Mouse (Mus musculus) MEL (cell line): ENCODE measurements around the gene Cipc. TPM values are rescaled to one million over a fixed set of nuclear protein-coding genes. Genes with fewer than 3 reads are reported as not detected.

Experiments used
- DNase-seq: peaks from one replicate; pipeline ENCODE4 v3.0.0; 2011; ENCODE audit warnings: low read depth, low spot score
- H3K27ac ChIP-seq: 2 replicates; pipeline ENCODE4 v1.5.1; 2012; ENCODE audit warnings: low read depth, mild to moderate bottlenecking, control low read depth, low read length, moderate library complexity; ENCODE audit not compliant: control insufficient read depth
- H3K27me3 ChIP-seq, 2 experiments: fragments of 150-350 bp in 1 of 2; sonication (generic) in 1 of 2; 2 replicates each; pipeline ENCODE4 v1.6.1; 2012; ENCODE audit warnings: low read length in 2 of 2, mild to moderate bottlenecking in 2 of 2, improper control_type of control experiment in 1 of 2, moderate library complexity in 1 of 2; ENCODE audit not compliant: insufficient read depth in 2 of 2, control insufficient read depth in 1 of 2
- H3K36me3 ChIP-seq, 2 experiments: 2 replicates each; pipeline ENCODE4 v1.6.1; 2012 to 2014; ENCODE audit warnings: low read length in 2 of 2, improper control_type of control experiment in 1 of 2, inconsistent platforms in 1 of 2, mild to moderate bottlenecking in 1 of 2; ENCODE audit not compliant: insufficient read depth in 2 of 2, control insufficient read depth in 1 of 2
- H3K4me1 ChIP-seq, 2 experiments: fragments of 150-350 bp in 1 of 2; sonication (generic) in 1 of 2; 2 replicates each; pipeline ENCODE4 v1.6.1; 2012; ENCODE audit warnings: low read length in 2 of 2, improper control_type of control experiment in 1 of 2, mild to moderate bottlenecking in 1 of 2; ENCODE audit not compliant: insufficient read depth in 2 of 2, control insufficient read depth in 1 of 2
- H3K4me3 ChIP-seq, 2 experiments: fragments of 150-350 bp in 1 of 2; sonication (generic) in 1 of 2; 2 replicates each; pipeline ENCODE4 v1.5.1; 2012; ENCODE audit warnings: low read depth in 2 of 2, low read length in 2 of 2, mild to moderate bottlenecking in 2 of 2, moderate library complexity in 2 of 2, control low read depth in 1 of 2, improper control_type of control experiment in 1 of 2; ENCODE audit not compliant: control insufficient read depth in 1 of 2, insufficient read depth in 1 of 2
- H3K79me2 ChIP-seq: 2 replicates; pipeline ENCODE4 v1.6.1; 2012; ENCODE audit warnings: mild to moderate bottlenecking, low read length, moderate library complexity; ENCODE audit not compliant: control insufficient read depth, poor library complexity, insufficient read depth
- H3K9ac ChIP-seq: 2 replicates; pipeline ENCODE4 v1.6.1; 2012; ENCODE audit warnings: low read depth, mild to moderate bottlenecking, control low read depth, low read length, moderate library complexity; ENCODE audit not compliant: control insufficient read depth, poor library complexity, severe bottlenecking
- H3K9me3 ChIP-seq: fragments of 150-350 bp; sonication (generic); replicated peaks from 2 replicates; pipeline ENCODE4 v1.6.1; 2012; ENCODE audit warnings: mild to moderate bottlenecking, low read length, improper control_type of control experiment, moderate library complexity; ENCODE audit not compliant: insufficient read depth
- BHLHE40 ChIP-seq: IDR thresholded peaks from 2 replicates; pipeline ENCODE4 v1.6.1; 2012; ENCODE audit warnings: low read depth, mild to moderate bottlenecking, inconsistent platforms, low read length, improper control_type of control experiment, borderline replicate concordance
- CTCF ChIP-seq, 3 experiments: IDR thresholded peaks in 2 of 3; conservative IDR thresholded peaks in 1 of 3; 2 replicates each; pipeline ENCODE4 v1.5.1; 2011 to 2012; ENCODE audit warnings: low read length in 3 of 3, low read depth in 2 of 3, mild to moderate bottlenecking in 2 of 3, improper control_type of control experiment in 1 of 3, inconsistent platforms in 1 of 3, mixed read lengths in 1 of 3, moderate library complexity in 1 of 3; ENCODE audit not compliant: control insufficient read depth in 1 of 3, insufficient read depth in 1 of 3, poor library complexity in 1 of 3, severe bottlenecking in 1 of 3
- E2F4 ChIP-seq: IDR thresholded peaks from 2 replicates; pipeline ENCODE4 v1.6.1; 2011; ENCODE audit warnings: low read depth, low read length, improper control_type of control experiment, borderline replicate concordance
- ELF1 ChIP-seq: IDR thresholded peaks from 2 replicates; pipeline ENCODE4 v1.6.1; 2014; ENCODE audit warnings: low read depth, mild to moderate bottlenecking, inconsistent platforms, low read length, improper control_type of control experiment, moderate library complexity
- EP300 ChIP-seq, 2 experiments: IDR thresholded peaks; 2 replicates each; pipeline ENCODE4 v1.6.1; 2011; ENCODE audit warnings: improper control_type of control experiment in 2 of 2, low read length in 2 of 2, low read depth in 1 of 2, mild to moderate bottlenecking in 1 of 2
- ETS1 ChIP-seq: IDR thresholded peaks from 2 replicates; pipeline ENCODE4 v1.6.1; 2012; ENCODE audit warnings: low read depth, mild to moderate bottlenecking, inconsistent platforms, low read length, improper control_type of control experiment, moderate library complexity
- GABPA ChIP-seq: IDR thresholded peaks from 2 replicates; pipeline ENCODE4 v1.6.1; 2012; ENCODE audit warnings: low read depth, mild to moderate bottlenecking, inconsistent platforms, low read length, improper control_type of control experiment, moderate library complexity
- GATA1 ChIP-seq: IDR thresholded peaks from 2 replicates; pipeline ENCODE4 v1.6.1; 2011; ENCODE audit warnings: low read depth, low read length, improper control_type of control experiment
- HCFC1 ChIP-seq: IDR thresholded peaks from 2 replicates; pipeline ENCODE4 v1.6.1; 2012; ENCODE audit warnings: low read depth, mild to moderate bottlenecking, inconsistent platforms, low read length, improper control_type of control experiment, moderate library complexity
- JUND ChIP-seq: IDR thresholded peaks from 2 replicates; pipeline ENCODE4 v1.6.1; 2011; ENCODE audit warnings: low read depth, mild to moderate bottlenecking, improper control_type of control experiment, low read length
- KAT2A ChIP-seq: conservative IDR thresholded peaks from 2 replicates; pipeline ENCODE4 v1.6.1; 2012; ENCODE audit warnings: low read depth, low read length, improper control_type of control experiment, inconsistent platforms
- MAZ ChIP-seq: IDR thresholded peaks from 2 replicates; pipeline ENCODE4 v1.6.1; 2012; ENCODE audit warnings: low read depth, mild to moderate bottlenecking, inconsistent platforms, low read length, improper control_type of control experiment
- MXI1 ChIP-seq: IDR thresholded peaks from 2 replicates; pipeline ENCODE4 v1.6.1; 2011; ENCODE audit warnings: mild to moderate bottlenecking, low read depth, low read length, improper control_type of control experiment
- MYB ChIP-seq: IDR thresholded peaks from 2 replicates; pipeline ENCODE4 v1.6.1; 2011; ENCODE audit warnings: mild to moderate bottlenecking, low read depth, low read length, improper control_type of control experiment
- NELFE ChIP-seq: IDR thresholded peaks from 2 replicates; pipeline ENCODE4 v1.6.1; 2011; ENCODE audit warnings: low read depth, low read length, improper control_type of control experiment
- NRF1 ChIP-seq: IDR thresholded peaks from 2 replicates; pipeline ENCODE4 v1.6.1; 2014; ENCODE audit warnings: low read depth, mild to moderate bottlenecking, inconsistent platforms, low read length, improper control_type of control experiment, moderate library complexity; ENCODE audit not compliant: poor library complexity, insufficient read depth, severe bottlenecking
- POLR2A ChIP-seq, 2 experiments: IDR thresholded peaks; 2 replicates each; pipeline ENCODE4 v1.6.1; 2011 to 2012; ENCODE audit warnings: low read length in 2 of 2, mild to moderate bottlenecking in 2 of 2, control low read depth in 1 of 2, improper control_type of control experiment in 1 of 2, low read depth in 1 of 2, moderate library complexity in 1 of 2; ENCODE audit not compliant: control insufficient read depth in 1 of 2, insufficient read depth in 1 of 2, poor library complexity in 1 of 2
- POLR2AphosphoS2 ChIP-seq: IDR thresholded peaks from 2 replicates; pipeline ENCODE4 v1.6.1; 2011; ENCODE audit warnings: low read length, improper control_type of control experiment
- POLR2AphosphoS5 ChIP-seq: IDR thresholded peaks from 2 replicates; pipeline ENCODE4 v1.6.1; 2012; ENCODE audit warnings: low read depth, borderline replicate concordance, mild to moderate bottlenecking, inconsistent platforms, low read length, moderate library complexity, mixed read lengths
- RAD21 ChIP-seq: IDR thresholded peaks from 2 replicates; pipeline ENCODE4 v1.6.1; 2011; ENCODE audit warnings: mild to moderate bottlenecking, low read depth, low read length, improper control_type of control experiment
- SMC3 ChIP-seq: IDR thresholded peaks from 2 replicates; pipeline ENCODE4 v1.6.1; 2011; ENCODE audit warnings: low read depth, low read length, improper control_type of control experiment
- TAL1 ChIP-seq: IDR thresholded peaks from 2 replicates; pipeline ENCODE4 v1.6.1; 2012; ENCODE audit warnings: mild to moderate bottlenecking, inconsistent platforms, low read length, moderate library complexity, mixed read lengths
- TCF12 ChIP-seq: IDR thresholded peaks from 2 replicates; pipeline ENCODE4 v1.6.1; 2014; ENCODE audit warnings: low read depth, mild to moderate bottlenecking, inconsistent platforms, low read length, improper control_type of control experiment, moderate library complexity
- UBTF ChIP-seq: IDR thresholded peaks from 2 replicates; pipeline ENCODE4 v1.6.1; 2012; ENCODE audit warnings: low read depth, mild to moderate bottlenecking, inconsistent platforms, low read length, improper control_type of control experiment, moderate library complexity, borderline replicate concordance; ENCODE audit not compliant: insufficient read depth
- USF1 ChIP-seq: IDR thresholded peaks from 2 replicates; pipeline ENCODE4 v1.6.1; 2014; ENCODE audit warnings: low read depth, mild to moderate bottlenecking, inconsistent platforms, low read length, improper control_type of control experiment, moderate library complexity
- USF2 ChIP-seq, 2 experiments: IDR thresholded peaks; 2 replicates each; pipeline ENCODE4 v1.6.1; 2011 to 2012; ENCODE audit warnings: improper control_type of control experiment in 2 of 2, low read length in 2 of 2, borderline replicate concordance in 1 of 2, inconsistent platforms in 1 of 2, low read depth in 1 of 2, mild to moderate bottlenecking in 1 of 2; ENCODE audit not compliant: insufficient read depth in 1 of 2
- ZC3H11A ChIP-seq: IDR thresholded peaks from 2 replicates; pipeline ENCODE4 v1.6.1; 2012; ENCODE audit warnings: low read depth, mild to moderate bottlenecking, inconsistent platforms, low read length, improper control_type of control experiment
- ZNF384 ChIP-seq: IDR thresholded peaks from 2 replicates; pipeline ENCODE4 v1.6.1; 2012; ENCODE audit warnings: low read depth, mild to moderate bottlenecking, inconsistent platforms, low read length, improper control_type of control experiment
- polyA plus RNA-seq, 2 experiments: library from polyadenylated mRNA; stranded (reverse) in 1 of 2; unstranded in 1 of 2; fragments of >175 nt in 1 of 2; fragments of >200 nt in 1 of 2; gene quantifications; 2 replicates each; pipeline versions ENCODE4 v1.2.1 to v1.2.4; 2012; ENCODE audit warnings: low replicate concordance in 2 of 2, low read depth in 1 of 2; ENCODE audit not compliant: insufficient read length in 2 of 2, insufficient read depth in 1 of 2, missing spikeins in 1 of 2
- total RNA-seq: library from RNA; depleted of rRNA; stranded (reverse); fragments of 300-350 nt; gene quantifications from 2 replicates; pipeline ENCODE4 v1.2.3, GENCODE M21; 2012

Cipc gene
- total and polyA plus RNA-seq, 3 experiments: 24.8 to 98.1 (median 27.5) TPM

DNA sequence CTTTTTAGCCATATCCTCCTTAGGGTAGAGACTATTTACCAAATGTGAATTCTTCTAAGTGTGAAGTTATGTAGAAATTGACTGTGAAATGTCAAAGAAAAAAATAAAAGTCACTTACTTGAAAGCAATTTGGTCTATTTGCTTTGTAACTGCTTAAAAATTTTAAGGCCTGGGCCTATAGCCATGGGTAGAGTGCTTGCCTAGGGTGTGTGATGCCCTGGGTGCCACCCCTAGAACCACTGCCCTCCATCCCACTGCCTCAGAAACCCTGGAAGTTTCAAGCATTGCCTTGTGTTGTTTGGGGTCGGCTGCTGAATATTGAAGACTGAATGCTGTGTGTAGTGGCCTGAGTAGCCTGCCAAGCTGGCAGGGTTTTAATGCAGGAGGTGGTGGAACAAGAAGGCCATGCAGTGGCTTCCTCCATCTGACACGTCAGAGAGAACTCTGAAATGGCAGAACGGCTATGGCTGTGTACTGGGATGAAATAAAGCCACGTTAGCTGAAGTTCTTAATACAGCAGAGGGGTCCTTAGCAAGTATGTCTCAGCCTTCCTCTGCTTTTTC lies 18.5 kb downstream of the Cipc start:
- Histone ChIP-seq H3K27me3 (no peaks in the 10 kb centered on the region), H3K27ac (no peak overlapping the region), H3K4me1 (peaks cover 9 to 21% of the 10 kb centered on the region in 2 experiments), H3K36me3 (peaks cover 0 to 12% of the 10 kb centered on the region in 2 experiments; a peak in 3 of 4 replicates), H3K9ac (no peak overlapping the region), H3K4me3 (no peak overlapping the region), H3K79me2 (no peaks in the 10 kb centered on the region), H3K9me3 (no peaks in the 10 kb centered on the region)
- TF ChIP-seq E2F4 (no peak), POLR2A (IDR thresholded peaks at IDR 0.05; ENCODE audit: control insufficient read depth in 1 of 2, insufficient read depth in 1 of 2, low read depth in 1 of 2, low read length in 2 of 2, poor library complexity in 1 of 2) (no peak), ZNF384 (no peak), TAL1 (no peak), POLR2AphosphoS5 (no peak), KAT2A (no peak)
- no peak for DNase-seq

DNA sequence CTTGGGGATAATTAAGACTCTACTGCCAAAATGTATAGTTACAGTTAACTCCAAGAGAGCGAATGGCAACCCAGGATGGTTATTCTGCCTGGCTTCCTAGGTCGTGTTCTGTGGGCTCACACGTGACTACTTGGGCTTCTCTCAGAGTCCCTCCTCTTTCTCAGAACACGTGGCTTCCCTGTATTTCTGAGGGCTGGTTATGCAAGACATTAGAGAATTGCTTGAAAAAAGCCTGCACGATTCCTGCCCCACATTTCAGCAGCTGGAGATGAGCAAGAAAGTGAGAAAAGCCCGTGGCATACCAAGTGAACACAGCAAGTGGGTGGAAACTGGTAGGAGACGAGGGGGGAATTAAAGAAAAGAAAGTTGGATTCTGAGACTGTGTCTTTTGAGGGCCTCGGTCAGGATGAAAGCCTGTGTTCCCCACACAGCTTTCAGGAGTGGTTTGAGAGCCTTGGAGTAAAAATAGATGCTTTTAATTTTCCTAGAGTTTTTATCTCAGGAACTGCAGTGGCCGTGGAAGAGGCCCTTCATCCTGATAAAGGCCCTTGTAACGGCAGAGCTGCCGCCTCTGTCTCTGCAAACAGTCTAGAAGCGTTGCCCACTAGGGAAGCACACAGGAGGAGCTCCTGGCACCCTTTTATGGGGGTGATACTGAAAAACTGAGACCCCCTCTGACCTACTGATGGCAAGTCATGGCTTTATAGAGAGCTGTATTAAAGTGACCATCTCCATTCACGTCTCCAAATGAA lies 21.8 kb downstream of the Cipc start:
- Histone ChIP-seq H3K4me3 (peak overlapping the region; percentile 34 to 46), H3K27me3 (no peaks in the 10 kb centered on the region), H3K27ac (peak overlapping the region; percentile 87), H3K4me1 (peaks cover 17 to 35% of the 10 kb centered on the region in 2 experiments), H3K9me3 (no peaks in the 10 kb centered on the region), H3K79me2 (no peaks in the 10 kb centered on the region), H3K9ac (peak overlapping the region; percentile 72), H3K36me3 (peaks cover 0 to 23% of the 10 kb centered on the region in 2 experiments; a peak in 2 of 4 replicates)
- peak; percentile 75 for DNase-seq
- TF ChIP-seq ETS1 (peak; percentile 47; the same call in 1 of the 2 replicates), NRF1 (no peak), GABPA (no peak), EP300 (IDR thresholded peaks at IDR 0.05; ENCODE audit: low read depth in 1 of 2, low read length in 2 of 2) (peak; percentile 59 to 86), ELF1 (0 out of 2 replicates have a peak, but pooled peaks have one; percentile 19), BHLHE40 (peak; percentile 78; the same call in 1 of the 2 replicates), NELFE (peak; percentile 37; the same call in 1 of the 2 replicates), RAD21 (no peak), MAZ (no peak), POLR2AphosphoS2 (peak; percentile 47; the same call in 1 of the 2 replicates), SMC3 (no peak), HCFC1 (no peak), TCF12 (peak; percentile 71), TAL1 (no peak; the same call in 1 of the 2 replicates), MXI1 (peak; percentile 95), MYB (no peak; the same call in 1 of the 2 replicates), USF1 (peak; percentile 93), CTCF (IDR thresholded peaks at IDR 0.05 in 2 of 3, conservative IDR thresholded peaks at IDR 0.05 in 1 of 3; ENCODE audit: control insufficient read depth in 1 of 3, insufficient read depth in 1 of 3, low read depth in 2 of 3, low read length in 3 of 3, poor library complexity in 1 of 3, severe bottlenecking in 1 of 3) (no peak), UBTF (no peak), JUND (no peak), ZNF384 (no peak), GATA1 (peak; percentile 71), USF2 (IDR thresholded peaks at IDR 0.05; ENCODE audit: borderline replicate concordance in 1 of 2, insufficient read depth in 1 of 2, low read depth in 1 of 2, low read length in 2 of 2) (peak in 1 of 2 experiments; percentile 73; a peak in 2 of 4 replicates), ZC3H11A (no peak)
